Mouse (Mus musculus): Measurements from ENCODE around the gene Rnf207.

DNA sequence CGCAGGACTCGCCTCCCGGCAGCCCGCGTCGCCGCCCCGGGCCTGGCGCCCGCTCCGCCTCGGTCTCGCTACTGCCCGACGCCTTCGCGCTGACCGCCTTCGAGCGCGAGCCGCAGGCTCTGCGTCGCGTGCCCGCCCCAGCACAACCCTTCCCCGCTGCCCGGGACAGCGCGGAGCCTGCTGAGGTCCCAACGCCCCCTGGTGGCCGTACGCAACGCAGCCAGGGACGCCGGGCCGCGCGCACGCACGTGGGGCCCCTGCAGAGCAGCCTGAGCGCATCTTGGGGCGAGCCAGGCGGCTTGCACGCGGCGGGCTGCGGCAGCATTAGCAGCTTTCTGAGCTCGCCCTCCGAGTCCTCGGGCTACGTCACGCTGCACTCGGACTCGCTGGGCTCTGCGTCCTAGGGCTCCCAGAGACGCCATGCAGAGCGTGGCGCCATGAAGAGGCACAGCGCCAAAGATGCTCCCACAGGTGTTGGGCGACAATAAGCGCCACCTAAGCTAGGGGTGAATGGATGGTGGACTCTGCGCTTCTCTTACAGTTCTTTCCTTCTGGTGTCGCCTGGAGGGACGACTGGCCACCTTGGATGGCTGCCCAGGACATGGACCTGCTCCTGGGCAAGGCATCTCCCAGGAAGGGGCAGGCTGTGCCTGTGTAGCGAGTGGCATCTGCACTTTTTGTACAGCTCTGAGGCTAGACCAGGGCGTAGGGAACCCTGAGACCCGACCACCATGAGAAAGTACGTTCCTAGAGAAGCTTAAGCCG is 35.4 kb downstream of the Rnf207 start:
- TF ChIP-seq CTCF (IDR thresholded peaks at IDR 0.05; ENCODE audit: borderline replicate concordance, extremely low read depth, insufficient read depth, insufficient read length) (peak; percentile 83), POLR2A (IDR thresholded peaks at IDR 0.05; ENCODE audit: borderline replicate concordance, extremely low read depth, insufficient read depth, insufficient read length, poor library complexity, severe bottlenecking) (no peak)

Measured in brain, embryonic 14.5 days (tissue).